Mouse (Mus musculus) limb, embryonic 11.5 days (tissue): ENCODE measurements around the gene Naa50. TPM values are rescaled to one million over a fixed set of nuclear protein-coding genes. Genes with fewer than 3 reads are reported as not detected.

Source experiments
- ATAC-seq: fragments of 200-750 bp; cut with Nextera tagmentation; 2 replicates; pipeline ENCODE4 v1.8.0; 2017; ENCODE audit warnings: low read depth; ENCODE audit not compliant: insufficient number of reproducible peaks, low FRiP score, low TSS enrichment
- DNase-seq: peaks from one replicate; pipeline ENCODE4 v3.0.0-alpha.2; 2015; ENCODE audit warnings: low spot score
- H3K27ac ChIP-seq: fragments of 300-500 bp; sonication (generic); replicated peaks from 2 replicates; pipeline ENCODE4 v1.5.1; 2014; ENCODE audit warnings: low read depth, mild to moderate bottlenecking, low read length
- H3K27me3 ChIP-seq: fragments of 300-500 bp; sonication (generic); 2 replicates; pipeline ENCODE4 v1.6.1; 2014; ENCODE audit warnings: mild to moderate bottlenecking, low read length, mixed read lengths; ENCODE audit not compliant: control insufficient read depth, insufficient read depth
- H3K36me3 ChIP-seq: fragments of 300-500 bp; sonication (generic); 2 replicates; pipeline ENCODE4 v1.6.1; 2014; ENCODE audit warnings: mild to moderate bottlenecking, low read length, moderate library complexity, mixed read lengths; ENCODE audit not compliant: control insufficient read depth, insufficient read depth
- H3K4me1 ChIP-seq: fragments of 300-500 bp; sonication (generic); 2 replicates; pipeline ENCODE4 v1.6.1; 2014; ENCODE audit warnings: low read length, mixed read lengths; ENCODE audit not compliant: control insufficient read depth, insufficient read depth
- H3K4me2 ChIP-seq: fragments of 300-500 bp; sonication (generic); 2 replicates; pipeline ENCODE4 v1.6.1; 2014; ENCODE audit warnings: low read depth, mild to moderate bottlenecking, moderate library complexity; ENCODE audit not compliant: severe bottlenecking
- H3K4me3 ChIP-seq: fragments of 300-500 bp; sonication (generic); 2 replicates; pipeline ENCODE4 v1.5.1; 2014; ENCODE audit warnings: low read depth, low read length
- H3K9ac ChIP-seq: fragments of 300-500 bp; sonication (generic); 2 replicates; pipeline ENCODE4 v1.6.1; 2014; ENCODE audit warnings: mild to moderate bottlenecking, low read length
- H3K9me3 ChIP-seq: fragments of 300-500 bp; sonication (generic); 2 replicates; pipeline ENCODE4 v1.6.1; 2016; ENCODE audit warnings: low read length; ENCODE audit not compliant: control insufficient read depth
- WGBS: fragments of 180-500 bp; shearing (Covaris S2); extraction: QIAGEN DNeasy Blood & Tissue Kit; methylation state at CpG from one replicate; pipeline ENCODE4 v1.1.7; 2014; 5-methylcytosine and 5-hydroxymethylcytosine counted together
- polyA plus RNA-seq: library from polyadenylated mRNA; unstranded; fragments of >200 nt; fragmentation: Nextera tagmentation; extraction: Ambion mirVana; gene quantifications from 2 replicates; pipeline ENCODE4 v1.2.1, GENCODE M21; 2014

The Naa50 gene
- polyA plus RNA-seq, 1 experiment from 2014 or later = 88.1 TPM

DNA sequence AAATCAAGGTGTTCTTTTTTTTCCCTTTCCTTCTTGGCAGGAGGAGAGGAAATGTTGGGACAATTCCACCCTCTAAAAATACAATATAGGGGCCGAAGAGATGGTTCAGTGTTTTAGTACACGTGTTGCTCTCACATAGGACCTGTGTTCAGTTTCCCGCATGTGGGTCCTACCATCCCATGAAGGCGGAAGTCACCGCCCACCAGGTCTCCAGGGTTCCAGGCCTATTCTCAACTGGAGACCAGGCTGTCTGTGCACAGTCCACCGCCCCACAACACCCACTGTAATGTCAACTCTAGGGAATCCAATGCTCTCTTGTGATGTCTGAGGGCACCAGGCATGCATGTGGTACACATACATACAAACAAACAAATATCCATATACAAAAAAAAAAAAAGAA, 17.5 kb upstream of the Naa50 start:
- WGBS = 93% methylated on average over 6 of the region's 6 CpGs
- Histone ChIP-seq H3K9me3 (no peaks in the 10 kb centered on the region), H3K27me3 (no peaks in the 10 kb centered on the region), H3K36me3 (no peaks in the 10 kb centered on the region), H3K4me3 (no peak overlapping the region), H3K9ac (no peak overlapping the region), H3K4me2 (no peak overlapping the region), H3K4me1 (no peaks in the 10 kb centered on the region), H3K27ac (no peak overlapping the region)
- no peak for ATAC-seq
- DNase-seq = no peak

GRCm38 (mm10) chr16:44122574-44122973, 17.1 kb upstream of the Naa50 start:
- no peak for ATAC-seq

DNA sequence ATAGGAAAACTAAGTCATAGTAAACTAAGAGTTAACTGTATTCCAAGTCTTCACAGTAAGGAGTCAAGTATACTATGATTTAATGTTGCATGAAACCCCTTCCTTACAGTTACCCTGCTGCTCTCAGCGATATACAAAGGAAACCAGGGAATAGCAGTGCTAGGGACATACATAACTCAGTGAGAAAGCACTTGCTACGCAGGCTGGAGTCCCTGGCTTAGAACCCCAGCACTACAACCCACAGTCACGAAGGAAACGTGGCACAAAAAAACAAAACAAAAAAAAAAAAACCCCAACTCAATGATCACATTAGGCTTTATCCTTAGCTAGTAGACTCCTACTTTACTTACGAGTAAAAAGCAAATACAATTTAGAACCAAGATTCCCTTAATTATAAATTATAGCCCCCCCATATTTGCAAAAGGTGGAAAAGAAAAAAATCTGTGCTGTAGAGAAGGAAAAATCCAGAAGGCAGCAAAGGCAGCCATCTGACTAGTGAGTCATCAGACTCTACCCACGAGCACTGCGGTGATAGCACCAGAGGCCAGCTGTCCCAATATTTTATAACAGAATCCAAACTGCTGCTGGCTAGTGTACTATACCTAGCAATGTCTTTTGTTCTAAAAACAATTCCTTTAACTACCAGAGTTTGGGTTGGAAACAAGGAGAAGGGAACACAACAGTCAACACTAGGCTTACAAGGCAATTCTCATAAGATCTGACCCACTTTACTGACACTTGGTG, 16.5 kb upstream of the Naa50 start:
- H3K4me3 ChIP-seq = no peak overlapping the region
- DNase-seq (no peak), ATAC-seq (no peak)
- H3K27ac ChIP-seq = no peak overlapping the region
- H3K9me3 ChIP-seq = no peaks in the 10 kb centered on the region
- no peaks in the 10 kb centered on the region for H3K4me1 ChIP-seq
- 89% methylated on average over 7 of the region's 7 CpGs for WGBS
- H3K27me3 ChIP-seq = no peaks in the 10 kb centered on the region
- H3K9ac ChIP-seq = no peak overlapping the region
- H3K4me2 ChIP-seq = no peak overlapping the region
- H3K36me3 ChIP-seq = no peaks in the 10 kb centered on the region

More at GRCm38 (mm10) chr16:44122574-44122973, 17.1 kb upstream of the Naa50 start:
- no peaks in the 10 kb centered on the region for H3K4me1 ChIP-seq
- no peak for DNase-seq
- no peak overlapping the region for H3K4me2 ChIP-seq
- no peak overlapping the region for H3K27ac ChIP-seq
- no peak overlapping the region for H3K9ac ChIP-seq
- WGBS = 90% methylated on average over 6 of the region's 6 CpGs
- H3K9me3 ChIP-seq = no peaks in the 10 kb centered on the region
- H3K4me3 ChIP-seq = no peak overlapping the region
- H3K27me3 ChIP-seq = no peaks in the 10 kb centered on the region
- no peaks in the 10 kb centered on the region for H3K36me3 ChIP-seq

- Histone ChIP-seq H3K4me3 (no peak overlapping the region), H3K4me2 (no peak overlapping the region), H3K4me1 (no peaks in the 10 kb centered on the region), H3K9ac (no peak overlapping the region), H3K27ac (no peak overlapping the region), H3K36me3 (no peaks in the 10 kb centered on the region), H3K27me3 (no peaks in the 10 kb centered on the region), H3K9me3 (no peaks in the 10 kb centered on the region)
- ATAC-seq (no peak), DNase-seq (no peak)
- 76% methylated on average over 2 of the region's 2 CpGs for WGBS
Measured at GRCm38 (mm10) chr16:44123786-44124185, 15.8 kb upstream of the Naa50 start.

DNA sequence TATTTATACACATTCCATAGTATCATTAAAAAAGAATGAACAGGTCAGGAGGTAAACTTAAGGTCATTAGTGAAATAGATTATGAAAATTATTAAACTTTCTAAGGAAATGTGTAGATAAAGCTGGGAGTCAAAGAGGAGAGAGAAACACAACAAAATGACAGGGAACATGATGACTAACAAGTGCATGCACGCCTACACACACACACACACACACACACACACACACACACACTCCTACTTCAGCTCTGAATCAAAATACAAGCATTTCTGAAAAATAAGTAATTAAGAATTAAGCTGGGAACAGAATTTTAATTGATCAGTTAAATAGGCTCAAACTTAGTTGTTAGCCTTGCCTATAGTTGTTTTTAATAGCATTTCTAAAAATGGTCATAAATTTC, 14.9 kb upstream of the Naa50 start:
- WGBS = 89% methylated on average over 1 of the region's 1 CpGs
- H3K9ac ChIP-seq = no peak overlapping the region
- no peaks in the 10 kb centered on the region for H3K36me3 ChIP-seq
- no peaks in the 10 kb centered on the region for H3K27me3 ChIP-seq
- no peaks in the 10 kb centered on the region for H3K4me1 ChIP-seq
- H3K4me3 ChIP-seq = no peak overlapping the region
- DNase-seq = no peak
- H3K27ac ChIP-seq = no peak overlapping the region
- no peaks in the 10 kb centered on the region for H3K9me3 ChIP-seq
- H3K4me2 ChIP-seq = no peak overlapping the region
- no peak for ATAC-seq

- ATAC-seq (no peak), DNase-seq (no peak)
- no peaks in the 10 kb centered on the region for H3K9me3 ChIP-seq
- no peaks in the 10 kb centered on the region for H3K4me1 ChIP-seq
- no peaks in the 10 kb centered on the region for H3K36me3 ChIP-seq
- H3K27ac ChIP-seq = no peak overlapping the region
- H3K4me3 ChIP-seq = no peak overlapping the region
- H3K4me2 ChIP-seq = no peak overlapping the region
- WGBS = 89% methylated on average over 2 of the region's 2 CpGs
- no peak overlapping the region for H3K9ac ChIP-seq
- H3K27me3 ChIP-seq = no peaks in the 10 kb centered on the region
Measured at GRCm38 (mm10) chr16:44125436-44125835, 14.2 kb upstream of the Naa50 start.

GRCm38 (mm10) chr16:44126437-44126836, 13.2 kb upstream of the Naa50 start:
- Histone ChIP-seq H3K4me3 (no peak overlapping the region), H3K27ac (no peak overlapping the region), H3K4me2 (no peak overlapping the region), H3K9me3 (no peaks in the 10 kb centered on the region), H3K9ac (no peak overlapping the region), H3K36me3 (no peaks in the 10 kb centered on the region), H3K4me1 (no peaks in the 10 kb centered on the region), H3K27me3 (no peaks in the 10 kb centered on the region)
- ATAC-seq (no peak), DNase-seq (no peak)
- 92% methylated on average over 4 of the region's 4 CpGs for WGBS

GRCm38 (mm10) chr16:44132300-44132699, 7.3 kb upstream of the Naa50 start:
- Histone ChIP-seq H3K4me3 (no peak overlapping the region), H3K36me3 (no peaks in the 10 kb centered on the region), H3K4me2 (no peak overlapping the region), H3K9ac (no peak overlapping the region), H3K9me3 (no peaks in the 10 kb centered on the region), H3K27ac (no peak overlapping the region), H3K27me3 (no peaks in the 10 kb centered on the region), H3K4me1 (no peaks in the 10 kb centered on the region)
- ATAC-seq (no peak), DNase-seq (no peak)
- WGBS = 76% methylated on average over 4 of the region's 4 CpGs

DNA sequence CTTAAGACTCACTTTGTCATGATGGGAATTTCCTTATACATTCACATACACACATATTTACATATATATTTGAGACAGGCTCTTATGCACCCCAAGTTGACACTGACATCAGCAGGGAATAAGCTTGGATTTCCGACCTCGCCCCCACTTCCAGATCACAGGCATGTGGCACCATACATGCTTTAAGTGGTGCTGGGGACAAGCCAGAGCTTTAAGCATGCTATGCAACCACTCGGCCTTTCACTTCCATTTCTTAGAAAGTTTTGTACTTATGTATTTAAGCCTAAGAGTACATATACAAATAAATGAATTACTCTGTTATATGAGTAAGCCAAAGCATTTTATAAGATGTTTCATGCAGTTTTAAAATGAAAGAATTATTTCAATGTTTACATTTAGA, 6.4 kb upstream of the Naa50 start:
- no peaks in the 10 kb centered on the region for H3K9me3 ChIP-seq
- 92% methylated on average over 3 of the region's 3 CpGs for WGBS
- no peak for DNase-seq

More for the DNA sequence above, 6.4 kb upstream of the Naa50 start:
- no peak for ATAC-seq
- no peak overlapping the region for H3K4me2 ChIP-seq
- no peak overlapping the region for H3K4me3 ChIP-seq
- H3K27ac ChIP-seq = no peak overlapping the region
- no peaks in the 10 kb centered on the region for H3K4me1 ChIP-seq
- no peaks in the 10 kb centered on the region for H3K36me3 ChIP-seq
- H3K9ac ChIP-seq = no peak overlapping the region
- no peaks in the 10 kb centered on the region for H3K27me3 ChIP-seq
